Mouse (Mus musculus) cerebellum, adult 2 months (tissue): ENCODE measurements at regions not wholly inside any gene's neighbourhood (a gene's known extent, or its start where the extent isn't known, plus 50 kb on each side); places are given as distances from the start of the nearest gene placed in this dataset.

Experiments used
- DNase-seq, 2 experiments: peaks; one replicate each; pipeline ENCODE4 v3.0.0; 2021
- H3K27ac ChIP-seq: fragments of 200-500 bp; 2 replicates; pipeline ENCODE4 v1.5.1; 2012; ENCODE audit warnings: low read length, control low read depth, inconsistent platforms; ENCODE audit not compliant: insufficient read depth
- H3K27me3 ChIP-seq: fragments of 200-500 bp; 2 replicates; pipeline ENCODE4 v1.6.1; 2012; ENCODE audit warnings: inconsistent platforms, mild to moderate bottlenecking, low read length, moderate library complexity; ENCODE audit not compliant: control insufficient read depth, insufficient read depth
- H3K4me1 ChIP-seq: fragments of 200-500 bp; 2 replicates; pipeline ENCODE4 v1.6.1; 2011; ENCODE audit warnings: low read length; ENCODE audit not compliant: control insufficient read depth, insufficient read depth
- H3K4me3 ChIP-seq: fragments of 200-500 bp; replicated peaks from 2 replicates; pipeline ENCODE3; 2011; ENCODE audit warnings: mild to moderate bottlenecking, low read depth, low read length, control low read depth; ENCODE audit not compliant: insufficient read depth
- CTCF ChIP-seq: fragments of 200-500 bp; IDR thresholded peaks from 2 replicates; pipeline ENCODE4 v1.5.1; 2011; ENCODE audit warnings: low read depth, mild to moderate bottlenecking, control low read depth, low read length, moderate library complexity, borderline replicate concordance; ENCODE audit not compliant: insufficient read depth
- POLR2A ChIP-seq: fragments of 200-500 bp; IDR thresholded peaks from 2 replicates; pipeline ENCODE4 v1.6.1; 2011; ENCODE audit warnings: low read length, control low read depth, borderline replicate concordance; ENCODE audit not compliant: insufficient read depth
- WGBS: fragments of 180-500 bp; shearing (Covaris S2); methylation state at CpG from one replicate; pipeline ENCODE4 v1.1.7; 2018; 5-methylcytosine and 5-hydroxymethylcytosine counted together

DNA sequence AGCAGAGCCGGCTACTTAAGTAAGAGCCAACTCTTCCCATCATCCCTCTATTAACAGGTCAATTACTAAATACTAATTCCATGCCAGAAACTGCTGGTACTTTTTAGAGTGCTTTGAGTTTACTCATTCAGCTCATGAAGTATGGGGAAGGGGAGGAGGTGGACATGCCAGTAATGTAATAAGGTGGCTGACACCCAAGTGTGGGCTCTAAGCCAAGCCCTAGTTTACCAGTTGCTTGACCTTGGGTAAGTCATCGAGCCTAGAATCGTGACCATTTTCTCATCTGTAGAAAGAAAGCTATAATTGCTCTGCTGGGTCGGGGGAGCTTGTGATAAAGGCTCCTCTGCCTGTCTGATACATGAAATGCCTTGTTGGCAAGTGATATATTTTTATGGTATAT lies 130.0 kb upstream of the Nampt start:
- TF ChIP-seq CTCF, result no peak
- TF ChIP-seq POLR2A, result no peak
- DNase-seq, result no peak
- Histone ChIP-seq H3K27ac (no peak overlapping the region), H3K4me3 (no peak overlapping the region), H3K4me1 (peaks cover 3% of the 10 kb centered on the region; the same call in 1 of the 2 replicates), H3K27me3 (no peaks in the 10 kb centered on the region)
- 51% methylated on average over 4 of the region's 4 CpGs for WGBS

DNA sequence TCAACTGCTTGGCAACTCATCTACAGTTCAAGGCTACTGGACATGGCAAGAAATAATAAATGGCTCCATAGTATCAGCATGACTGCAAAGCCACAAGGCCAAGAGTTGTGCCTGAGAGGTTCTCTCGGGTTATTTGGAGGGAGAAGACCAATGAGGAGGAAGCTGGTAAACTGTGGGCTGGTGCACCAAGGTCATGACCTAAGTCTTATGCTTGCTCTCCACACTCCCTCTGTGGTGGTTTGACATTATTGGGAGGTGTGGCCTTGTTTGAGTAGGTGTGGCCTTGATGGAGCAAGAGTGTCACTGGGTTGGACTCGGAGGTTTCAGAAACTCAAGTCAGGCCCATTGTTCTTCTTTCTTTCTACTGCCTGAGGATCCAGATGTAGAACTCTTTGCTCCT lies 129.2 kb upstream of the Nampt start:
- Histone ChIP-seq H3K4me3 (no peak overlapping the region), H3K27ac (no peak overlapping the region), H3K27me3 (no peaks in the 10 kb centered on the region), H3K4me1 (peaks cover 3% of the 10 kb centered on the region; the same call in 1 of the 2 replicates)
- no peak for DNase-seq
- 100% methylated on average over 2 of the region's 2 CpGs for WGBS
- TF ChIP-seq POLR2A (no peak), CTCF (no peak)

DNA sequence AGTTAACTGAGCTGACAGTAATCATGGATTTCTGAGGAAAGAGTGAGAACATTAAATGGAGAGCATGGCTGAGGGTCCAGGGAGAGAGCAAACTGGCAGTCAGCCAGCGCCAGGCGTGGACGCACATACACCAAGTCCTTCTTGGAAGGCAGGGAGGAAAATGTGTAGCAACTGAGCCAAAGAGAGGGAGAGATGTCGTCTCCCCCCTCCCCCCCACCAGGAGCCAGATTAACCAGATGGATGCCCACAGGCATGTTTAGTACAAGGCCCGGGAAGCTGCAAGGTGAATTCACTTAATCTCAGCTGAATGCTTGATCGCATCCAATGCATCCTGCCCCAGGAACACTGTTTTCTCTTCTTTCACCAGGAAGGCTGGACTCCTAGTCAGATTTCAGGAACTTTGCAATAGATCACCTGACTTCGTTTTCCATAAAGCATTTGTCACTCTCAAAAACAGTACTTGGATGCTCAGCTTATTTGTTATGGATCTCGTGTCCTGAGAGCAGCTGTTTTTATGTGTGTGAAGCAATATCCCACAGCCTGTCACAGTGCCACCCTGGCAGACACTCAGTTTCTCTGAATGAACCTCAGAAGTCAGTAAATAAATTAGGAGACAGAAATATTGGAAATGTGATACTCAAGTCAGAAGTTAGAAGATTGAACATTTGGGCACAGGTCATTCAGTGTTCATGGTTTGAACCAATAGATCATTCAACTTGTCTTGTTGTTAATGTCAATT lies 127.1 kb upstream of the Nampt start:
- Histone ChIP-seq H3K4me1 (peaks cover 3% of the 10 kb centered on the region; the same call in 1 of the 2 replicates), H3K27ac (no peak overlapping the region), H3K4me3 (no peak overlapping the region), H3K27me3 (no peaks in the 10 kb centered on the region)
- WGBS, result 14% methylated on average over 8 of the region's 8 CpGs
- TF ChIP-seq POLR2A (no peak), CTCF (no peak)
- DNase-seq, result no peak

DNA sequence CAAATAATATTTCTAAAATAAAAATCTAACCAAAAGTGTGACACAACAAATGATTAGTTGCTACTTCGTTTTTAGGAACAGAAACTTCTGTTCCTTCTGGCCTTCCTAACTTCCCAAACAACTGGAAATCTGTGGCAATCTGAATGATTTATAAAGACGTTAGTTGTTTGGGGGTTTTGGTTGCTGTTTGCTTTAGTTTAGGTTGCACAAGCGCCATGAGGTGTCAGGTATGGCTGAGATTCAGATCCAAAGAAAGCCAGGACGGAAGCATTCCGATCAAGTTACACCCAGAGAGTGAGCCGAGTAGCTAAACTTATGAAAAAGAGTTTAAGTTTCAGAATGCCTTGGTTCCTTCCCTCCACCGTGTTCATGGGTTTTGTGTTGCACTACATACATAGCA lies 126.4 kb upstream of the Nampt start:
- DNase-seq, result no peak
- no peaks in the 10 kb centered on the region for H3K27me3 ChIP-seq
- WGBS, result 97% methylated on average over 7 of the region's 7 CpGs
- H3K4me1 ChIP-seq, result peaks cover 3% of the 10 kb centered on the region; the same call in 1 of the 2 replicates
- H3K27ac ChIP-seq, result no peak overlapping the region
- TF ChIP-seq CTCF (no peak), POLR2A (no peak)
- no peak overlapping the region for H3K4me3 ChIP-seq

DNA sequence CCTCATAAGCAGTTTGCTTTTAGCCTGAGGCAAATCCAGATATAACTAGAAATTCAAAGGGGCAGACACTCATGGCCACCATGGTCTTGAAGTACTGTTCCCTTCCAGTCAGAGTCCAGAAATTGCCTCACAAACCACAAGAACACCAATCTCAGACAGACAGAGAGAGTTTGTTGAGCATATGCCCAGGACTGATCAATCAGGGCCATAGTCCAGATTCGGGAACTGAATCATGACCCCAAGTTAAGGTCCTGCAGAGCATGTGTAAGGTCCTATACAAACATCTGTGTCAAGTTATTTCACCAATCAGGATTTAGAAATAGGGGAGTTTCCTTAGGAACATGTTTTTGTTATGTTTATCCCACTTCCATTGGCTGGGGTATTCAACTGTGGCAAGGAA lies 125.7 kb upstream of the Nampt start:
- Histone ChIP-seq H3K4me1 (peaks cover 3% of the 10 kb centered on the region; the same call in 1 of the 2 replicates), H3K4me3 (no peak overlapping the region), H3K27me3 (no peaks in the 10 kb centered on the region), H3K27ac (no peak overlapping the region)
- DNase-seq, result no peak
- no peak for TF ChIP-seq CTCF
- TF ChIP-seq POLR2A, result no peak
- 92% methylated on average over 1 of the region's 1 CpGs for WGBS

DNA sequence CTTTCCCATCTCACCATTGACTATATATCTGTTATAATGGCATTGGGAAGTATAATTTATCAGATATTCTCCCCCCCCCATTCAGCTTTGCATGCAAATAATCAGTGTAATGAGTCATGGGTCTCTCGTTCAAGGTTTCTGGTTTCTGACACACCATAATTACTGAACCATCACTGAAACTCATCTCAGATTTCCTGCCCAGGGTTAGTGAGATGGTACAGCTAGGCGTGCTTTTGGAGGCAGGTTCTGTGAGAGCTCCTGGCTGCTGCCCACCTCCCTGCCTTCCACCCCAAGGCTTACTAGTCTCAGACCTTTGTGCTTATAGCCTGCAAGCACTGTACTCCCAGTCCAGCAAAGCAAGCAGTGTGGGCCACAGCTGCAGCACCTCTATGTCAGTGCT lies 122.5 kb upstream of the Nampt start:
- no peak for DNase-seq
- no peak for TF ChIP-seq CTCF
- TF ChIP-seq POLR2A, result no peak
- H3K27me3 ChIP-seq, result no peaks in the 10 kb centered on the region
- H3K4me1 ChIP-seq, result peaks cover 3% of the 10 kb centered on the region; the same call in 1 of the 2 replicates
- H3K4me3 ChIP-seq, result no peak overlapping the region
- H3K27ac ChIP-seq, result no peak overlapping the region
- WGBS, result 95% methylated on average over 2 of the region's 2 CpGs

DNA sequence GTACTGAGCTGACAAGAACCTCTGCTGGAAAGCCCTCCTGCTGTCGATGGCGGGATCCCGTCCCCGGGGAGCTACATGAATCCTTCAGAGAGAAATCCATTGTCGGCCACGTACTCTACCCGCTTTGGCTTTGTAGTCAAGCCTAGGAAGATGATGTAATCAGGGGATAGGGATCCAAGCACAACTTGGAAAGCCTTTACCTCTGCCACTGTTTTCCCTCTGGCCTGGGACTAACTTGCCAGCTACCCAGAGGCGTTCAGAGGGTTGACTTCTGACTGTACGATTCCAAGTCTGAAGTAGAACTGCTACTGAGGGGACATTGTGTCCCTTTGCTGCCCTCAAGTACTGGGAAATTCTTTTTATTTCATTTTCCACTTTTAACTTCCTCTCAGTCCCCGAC lies 110.2 kb upstream of the Nampt start:
- DNase-seq, result no peak
- no peak for TF ChIP-seq POLR2A
- Histone ChIP-seq H3K4me3 (no peak overlapping the region), H3K27me3 (no peaks in the 10 kb centered on the region), H3K4me1 (no peaks in the 10 kb centered on the region), H3K27ac (no peak overlapping the region)
- WGBS, result 76% methylated on average over 10 of the region's 10 CpGs

DNA sequence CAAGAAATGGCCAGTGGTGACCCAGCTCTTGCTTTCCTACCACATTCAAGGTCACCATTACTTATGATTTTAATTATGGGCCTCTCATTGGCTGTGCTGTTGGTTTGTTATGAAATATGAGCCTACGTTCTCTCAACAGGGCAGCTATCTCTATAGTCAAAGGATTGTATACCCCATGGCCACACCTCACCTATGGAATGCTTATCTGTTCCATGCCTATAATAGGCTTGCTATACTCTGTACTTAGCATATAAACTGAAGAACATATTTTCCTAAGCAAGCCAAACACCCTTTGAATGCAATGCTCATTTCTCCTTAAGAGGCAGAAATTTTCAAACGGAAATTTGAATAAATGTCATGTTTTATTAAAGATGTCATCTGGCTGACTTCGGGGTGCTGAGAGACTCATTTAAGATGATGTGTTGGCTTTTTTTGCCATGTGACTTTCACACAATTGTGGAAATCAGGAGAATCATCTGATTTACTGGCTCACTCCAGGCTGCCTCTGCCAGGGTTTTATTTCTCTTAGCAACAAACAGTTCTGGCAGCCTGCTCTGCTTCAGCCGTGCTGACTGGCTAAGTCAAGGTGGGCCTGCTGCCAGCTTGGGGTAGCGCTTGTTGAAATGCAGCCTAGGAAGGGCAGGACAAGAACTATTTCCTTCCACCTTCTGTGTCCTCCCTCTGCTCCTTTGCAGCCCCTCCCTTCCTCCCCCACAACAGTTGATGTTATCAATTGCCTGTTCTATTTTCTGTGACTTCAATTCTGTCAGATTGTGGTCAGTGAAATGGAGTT lies 102.0 kb upstream of the Nampt start:
- TF ChIP-seq CTCF, result no peak
- no peak for TF ChIP-seq POLR2A
- Histone ChIP-seq H3K27ac (no peak overlapping the region), H3K4me3 (no peak overlapping the region), H3K4me1 (peaks cover 6% of the 10 kb centered on the region; the same call in 1 of the 2 replicates), H3K27me3 (no peaks in the 10 kb centered on the region)
- 24% methylated on average over 5 of the region's 5 CpGs for WGBS
- DNase-seq, result peak; percentile 81 to 88
